Comparison of ENCODE assay signal across 8 mouse cellular contexts in the genomic region with DNA sequence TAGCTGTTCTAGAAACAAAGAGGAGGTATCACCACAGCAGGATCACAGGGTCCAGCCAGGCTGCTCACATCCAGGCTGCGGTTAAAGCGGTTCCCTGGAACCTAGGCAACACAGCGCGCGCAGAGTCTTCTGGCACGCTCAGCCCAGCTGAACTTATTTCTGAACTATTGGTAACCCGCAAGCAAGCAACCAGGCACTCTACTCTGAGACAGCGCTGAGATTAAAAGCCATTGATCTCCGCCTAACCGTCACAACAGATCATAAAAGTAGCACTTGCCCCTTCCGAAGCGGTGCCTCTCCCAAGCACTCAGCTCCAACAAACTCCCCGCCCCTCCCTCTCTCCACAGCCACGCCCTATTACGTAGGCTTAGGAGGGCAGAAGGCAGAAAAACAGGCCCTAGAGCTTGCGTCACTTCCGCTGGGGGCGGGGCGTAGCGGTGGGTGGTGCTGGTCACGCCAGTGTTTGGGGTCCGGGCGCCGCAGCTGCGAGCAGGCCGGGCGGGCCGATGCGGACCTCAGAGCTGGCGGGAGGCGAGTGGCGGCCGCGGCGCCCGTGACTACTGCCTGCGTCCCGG. TPM values are rescaled to one million over a fixed set of nuclear protein-coding genes. Genes with fewer than 3 reads are reported as not detected.
DNase-seq lines count a peak whose midpoint lies in the region; ATAC-seq and TF ChIP-seq lines count a peak whose summit lies in the region.

No protein-coding gene starts in this region.

- WGBS in bone marrow, adult 2 months = under 1% methylated on average over 38 of the region's 38 CpGs
- under 1% methylated on average over 38 of the region's 38 CpGs for WGBS in embryonic facial prominence, embryonic 15.5 days
- 0% methylated on average over 29 of the region's 38 CpGs for WGBS in heart, embryonic 10.5 days
- under 1% methylated on average over 38 of the region's 38 CpGs for WGBS in kidney, embryonic 15.5 days

- peak overlapping the region; percentile 78 for H3K9ac ChIP-seq in embryonic facial prominence, embryonic 15.5 days
- H3K9ac ChIP-seq in kidney, embryonic 15.5 days = peak overlapping the region; percentile 76

- peak overlapping the region; percentile 64 for H3K4me2 ChIP-seq in embryonic facial prominence, embryonic 15.5 days (replicated peaks)
- peak overlapping the region; percentile 70 for H3K4me2 ChIP-seq in kidney, embryonic 15.5 days

- TF ChIP-seq POLR2A in bone marrow, adult 2 months (IDR thresholded peaks at IDR 0.05; ENCODE audit: borderline replicate concordance, control insufficient read depth, low read depth, low read length) = peak; percentile 74; the same call in 1 of the 2 replicates

- no peaks in the 10 kb centered on the region for H3K9me3 ChIP-seq in embryonic facial prominence, embryonic 15.5 days (replicated peaks)
- H3K9me3 ChIP-seq in heart, embryonic 10.5 days = no peaks in the 10 kb centered on the region
- H3K9me3 ChIP-seq in kidney, embryonic 15.5 days (replicated peaks) = no peaks in the 10 kb centered on the region

- no peaks in the 10 kb centered on the region for H3K36me3 ChIP-seq in embryonic facial prominence, embryonic 15.5 days
- H3K36me3 ChIP-seq in heart, embryonic 10.5 days = no peaks in the 10 kb centered on the region
- H3K36me3 ChIP-seq in kidney, embryonic 15.5 days = no peaks in the 10 kb centered on the region

- H3K4me1 ChIP-seq in bone marrow, adult 2 months (ENCODE audit: control insufficient read depth, insufficient read depth, low read length) = no peaks in the 10 kb centered on the region; the same call in 1 of the 2 replicates
- no peaks in the 10 kb centered on the region for H3K4me1 ChIP-seq in embryonic facial prominence, embryonic 15.5 days
- no peaks in the 10 kb centered on the region for H3K4me1 ChIP-seq in heart, embryonic 10.5 days
- H3K4me1 ChIP-seq in kidney, embryonic 15.5 days = peaks cover 8% of the 10 kb centered on the region; the same call in 1 of the 2 replicates

- no peak for TF ChIP-seq CTCF in bone marrow, adult 2 months (IDR thresholded peaks at IDR 0.05; ENCODE audit: control insufficient read depth, insufficient read depth, low read length)

- DNase-seq in 416B (ENCODE audit: low read depth) (peak; percentile 97), liver (peak; percentile 99)
- peak; percentile 99 for DNase-seq in heart, embryonic 10.5 days (ENCODE audit: low spot score)
- DNase-seq in spleen, postnatal 4 days (ENCODE audit: low spot score in 2 of 2) = peak; percentile 99 to 100

- peak overlapping the region; percentile 92 for H3K4me3 ChIP-seq in bone marrow, adult 2 months (replicated peaks; ENCODE audit: control insufficient read depth, low read depth, low read length)
- peak overlapping the region; percentile 95 for H3K4me3 ChIP-seq in embryonic facial prominence, embryonic 15.5 days (replicated peaks)
- H3K4me3 ChIP-seq in heart, embryonic 10.5 days = peak overlapping the region; percentile 81
- peak overlapping the region; percentile 84 for H3K4me3 ChIP-seq in kidney, embryonic 15.5 days (replicated peaks)

- ATAC-seq in embryonic facial prominence, embryonic 15.5 days (ENCODE audit: insufficient number of reproducible peaks, low FRiP score, low TSS enrichment, low read depth) = peak; percentile 100
- peak; percentile 100 for ATAC-seq in kidney, embryonic 15.5 days (replicated peaks; ENCODE audit: low FRiP score)
- peak; percentile 95 for ATAC-seq in monocyte, adult 5-6 weeks (replicated peaks; ENCODE audit: insufficient number of reproducible peaks, low FRiP score, low TSS enrichment, poor library complexity, severe bottlenecking)

- peak overlapping the region; percentile 97 for H3K27ac ChIP-seq in bone marrow, adult 2 months (ENCODE audit: control insufficient read depth, insufficient read depth, low read depth, low read length, poor library complexity)
- H3K27ac ChIP-seq in embryonic facial prominence, embryonic 15.5 days (replicated peaks) = peak overlapping the region; percentile 99
- H3K27ac ChIP-seq in heart, embryonic 10.5 days = peak overlapping the region; percentile 96
- H3K27ac ChIP-seq in kidney, embryonic 15.5 days = peak overlapping the region; percentile 98

- H3K27me3 ChIP-seq in embryonic facial prominence, embryonic 15.5 days = no peaks in the 10 kb centered on the region
- H3K27me3 ChIP-seq in heart, embryonic 10.5 days (ENCODE audit: insufficient read depth, poor library complexity, severe bottlenecking) = no peaks in the 10 kb centered on the region
- H3K27me3 ChIP-seq in kidney, embryonic 15.5 days = no peaks in the 10 kb centered on the region

RNA-seq across cellular contexts. Expression of gene Pnpla8, which starts 47.6 kb away (rescaled TPM):
- 8.9 and 13.2 TPM in 2 replicates for polyA plus RNA-seq in bone marrow, adult 2 months (2011; ENCODE audit: insufficient read depth, insufficient read length, low replicate concordance, missing spikeins)
- polyA plus RNA-seq in embryonic facial prominence, embryonic 15.5 days (2015; fragmentation: Nextera tagmentation; extraction: Ambion mirVana) = 61.0 and 66.0 TPM in 2 replicates
- polyA plus RNA-seq in heart, embryonic 10.5 days (2016; fragmentation: Nextera tagmentation; extraction: Ambion mirVana) = 48.8 and 53.7 TPM in 2 replicates
- 65.1 and 71.8 TPM in 2 replicates for polyA plus RNA-seq in kidney, embryonic 15.5 days (2015; fragmentation: Nextera tagmentation; extraction: Ambion mirVana)
- total RNA-seq in monocyte, adult 5-6 weeks (2017) = 44.8 to 55.6 TPM (median 51.6 TPM) in 3 replicates

RNA-seq across cellular contexts. Expression of gene Dnajb9, which starts 58.7 kb away (rescaled TPM):
- polyA plus RNA-seq in bone marrow, adult 2 months (2011; ENCODE audit: insufficient read depth, insufficient read length, low replicate concordance, missing spikeins) = 3.1 and 9.4 TPM in 2 replicates
- polyA plus RNA-seq in embryonic facial prominence, embryonic 15.5 days (2015; fragmentation: Nextera tagmentation; extraction: Ambion mirVana) = 24.3 and 25.4 TPM in 2 replicates
- 23.1 and 23.2 TPM in 2 replicates for polyA plus RNA-seq in heart, embryonic 10.5 days (2016; fragmentation: Nextera tagmentation; extraction: Ambion mirVana)
- polyA plus RNA-seq in kidney, embryonic 15.5 days (2015; fragmentation: Nextera tagmentation; extraction: Ambion mirVana) = 21.9 and 24.0 TPM in 2 replicates
- total RNA-seq in monocyte, adult 5-6 weeks (2017) = 99.3 to 127 TPM (median 119 TPM) in 3 replicates

RNA-seq across cellular contexts. Expression of gene Nrcam, which starts 59.9 kb away (rescaled TPM):
- polyA plus RNA-seq in bone marrow, adult 2 months (2011; ENCODE audit: insufficient read depth, insufficient read length, low replicate concordance, missing spikeins) = 0.32 TPM in 1 of 2 replicates, not detected in the other
- 3.7 and 5.7 TPM in 2 replicates for polyA plus RNA-seq in embryonic facial prominence, embryonic 15.5 days (2015; fragmentation: Nextera tagmentation; extraction: Ambion mirVana)
- polyA plus RNA-seq in heart, embryonic 10.5 days (2016; fragmentation: Nextera tagmentation; extraction: Ambion mirVana) = 0.94 and 1.2 TPM in 2 replicates
- 10.0 and 10.8 TPM in 2 replicates for polyA plus RNA-seq in kidney, embryonic 15.5 days (2015; fragmentation: Nextera tagmentation; extraction: Ambion mirVana)
- not detected in 3 replicates for total RNA-seq in monocyte, adult 5-6 weeks (2017)

Comparison
In these comparisons a context has a peak if more than half of its experiments do, and no peak if none do; other contexts are left out.
1. Peak in every context shown above with its lines: DNase-seq, ATAC-seq, H3K4me3 ChIP-seq and H3K27ac ChIP-seq.